In genomic region chr6:83496009-83496752, GRCm38 (mm10) we compare ENCODE assay signal across 11 mouse cellular contexts. TPM values are rescaled to one million over a fixed set of nuclear protein-coding genes. Genes with fewer than 3 reads are reported as not detected.
DNase-seq lines count a peak whose midpoint lies in the region; ATAC-seq and TF ChIP-seq lines count a peak whose summit lies in the region.
"Had no signal": no experiment of that assay in that cellular context is flagged by ENCODE, and none has a peak within 500 bp of the region (broad histone marks: within the 10 kb centered on the region; RNA-seq: fewer than 3 reads in every experiment).

No protein-coding gene starts in this region.

- H3K9ac ChIP-seq in forebrain, embryonic 11.5 days (ENCODE audit: low read length), result no peak overlapping the region
- H3K9ac ChIP-seq in hindbrain, embryonic 11.5 days (ENCODE audit: low read depth, low read length), result no peak overlapping the region
- H3K9ac ChIP-seq: limb, embryonic 12.5 days had no signal

- no peak for DNase-seq in left cerebral cortex, adult 2 months (ENCODE audit: extremely low spot score in 1 of 2, low spot score in 2 of 2)
- no peak for DNase-seq in left cerebral cortex, adult 11 months (ENCODE audit: low spot score)
- DNase-seq in adrenal gland, postnatal 10 days, result peak; percentile 86
- peak; percentile 52 to 60 for DNase-seq in cerebellum, postnatal 36 days
- DNase-seq in lung, postnatal 25 days (ENCODE audit: low spot score), result peak; percentile 38
- no peak for DNase-seq in right cerebral cortex, adult 18-20 months
- no peak for DNase-seq in forebrain, embryonic 11.5 days (ENCODE audit: low spot score)
- DNase-seq in hindbrain, embryonic 11.5 days (ENCODE audit: low spot score), result no peak
- DNase-seq: right cerebral cortex, postnatal 14 days had no signal

- H3K36me3 ChIP-seq in forebrain, embryonic 11.5 days (ENCODE audit: control insufficient read depth, insufficient read depth, low read length), result no peaks in the 10 kb centered on the region
- H3K36me3 ChIP-seq in hindbrain, embryonic 11.5 days (ENCODE audit: control insufficient read depth, insufficient read depth, low read length), result no peaks in the 10 kb centered on the region

- intact Hi-C loops in left cerebral cortex, adult 2 months (cut with DNase I), result loop anchor here (5.0 kb wide), 1 partner anchor 39 kb away; the partner anchor contains the start of gene Tet3

- no peaks in the 10 kb centered on the region for H3K27me3 ChIP-seq in forebrain, embryonic 11.5 days (ENCODE audit: control insufficient read depth, insufficient read depth, low read length)
- no peaks in the 10 kb centered on the region for H3K27me3 ChIP-seq in hindbrain, embryonic 11.5 days (ENCODE audit: control insufficient read depth, insufficient read depth, low read length)
- H3K27me3 ChIP-seq: limb, embryonic 12.5 days had no signal

- no peak overlapping the region for H3K4me3 ChIP-seq in left cerebral cortex, adult 2 months
- H3K4me3 ChIP-seq in forebrain, embryonic 11.5 days (ENCODE audit: low read depth, low read length), result no peak overlapping the region
- H3K4me3 ChIP-seq in hindbrain, embryonic 11.5 days (ENCODE audit: low read depth, low read length), result no peak overlapping the region
- H3K4me3 ChIP-seq: limb, embryonic 12.5 days had no signal

- no peaks in the 10 kb centered on the region for H3K9me3 ChIP-seq in forebrain, embryonic 11.5 days (ENCODE audit: control insufficient read depth, low read length)
- no peaks in the 10 kb centered on the region for H3K9me3 ChIP-seq in hindbrain, embryonic 11.5 days (ENCODE audit: control insufficient read depth, low read length)
- H3K9me3 ChIP-seq: limb, embryonic 12.5 days had no signal

- 93% methylated on average over 9 of the region's 9 CpGs for WGBS in forebrain, embryonic 11.5 days
- 94% methylated on average over 9 of the region's 9 CpGs for WGBS in hindbrain, embryonic 11.5 days

- H3K4me2 ChIP-seq in forebrain, embryonic 11.5 days (ENCODE audit: low read depth, low read length, severe bottlenecking), result no peak overlapping the region
- H3K4me2 ChIP-seq in hindbrain, embryonic 11.5 days (replicated peaks; ENCODE audit: low read depth, low read length), result no peak overlapping the region
- H3K4me2 ChIP-seq: limb, embryonic 12.5 days had no signal

- no peak for ATAC-seq in forebrain, embryonic 11.5 days (replicated peaks; ENCODE audit: low FRiP score)
- no peak for ATAC-seq in hindbrain, embryonic 11.5 days (ENCODE audit: low FRiP score)

- H3K27ac ChIP-seq in left cerebral cortex, adult 2 months, result peak overlapping the region; percentile 20; the same call in 1 of the 2 replicates
- H3K27ac ChIP-seq in forebrain, embryonic 11.5 days (ENCODE audit: low read depth, low read length), result no peak overlapping the region
- H3K27ac ChIP-seq in hindbrain, embryonic 11.5 days (ENCODE audit: low read depth, low read length), result no peak overlapping the region
- H3K27ac ChIP-seq: limb, embryonic 12.5 days had no signal

- H3K4me1 ChIP-seq in forebrain, embryonic 11.5 days (replicated peaks; ENCODE audit: control insufficient read depth, insufficient read depth, low read length), result no peaks in the 10 kb centered on the region
- no peaks in the 10 kb centered on the region for H3K4me1 ChIP-seq in hindbrain, embryonic 11.5 days (replicated peaks; ENCODE audit: control insufficient read depth, insufficient read depth, low read length)
- H3K4me1 ChIP-seq: limb, embryonic 12.5 days had no signal

- TF ChIP-seq CTCF in left cerebral cortex, adult 2 months (IDR thresholded peaks at IDR 0.05), result no peak

RNA-seq across cellular contexts. Expression of gene Dguok, which starts 10.6 kb away (rescaled TPM):
- 10 to 100 TPM; 25.2 to 31.0 TPM for total RNA-seq in left cerebral cortex, adult 2 months (2021)
- total RNA-seq in adrenal gland, postnatal 10 days (2021), result 10 to 100 TPM; 38.0 to 50.0 TPM
- polyA plus RNA-seq in forebrain, embryonic 11.5 days (2014; fragmentation: Nextera tagmentation; extraction: Ambion mirVana), result 57.9 and 60.6 TPM in 2 replicates
- polyA plus RNA-seq in hindbrain, embryonic 11.5 days (2014; fragmentation: Nextera tagmentation; extraction: Ambion mirVana), result 57.0 and 65.7 TPM in 2 replicates

RNA-seq across cellular contexts. Expression of gene Tet3, which starts 37.3 kb away (rescaled TPM):
- total RNA-seq in left cerebral cortex, adult 2 months (2021), result 10 to 100 TPM; 74.6 to 90.0 TPM
- 10 to 100 TPM; 57.4 to 64.4 TPM for total RNA-seq in adrenal gland, postnatal 10 days (2021)
- 49.9 and 56.0 TPM in 2 replicates for polyA plus RNA-seq in forebrain, embryonic 11.5 days (2014; fragmentation: Nextera tagmentation; extraction: Ambion mirVana)
- 45.3 and 55.6 TPM in 2 replicates for polyA plus RNA-seq in hindbrain, embryonic 11.5 days (2014; fragmentation: Nextera tagmentation; extraction: Ambion mirVana)

RNA-seq across cellular contexts. Expression of gene Actg2, which starts 39.9 kb away (rescaled TPM):
- not detected for total RNA-seq in left cerebral cortex, adult 2 months (2021)
- total RNA-seq in adrenal gland, postnatal 10 days (2021), result 1 to 10 TPM; 3.2 to 5.6 TPM
- 2.3 and 3.1 TPM in 2 replicates for polyA plus RNA-seq in forebrain, embryonic 11.5 days (2014; fragmentation: Nextera tagmentation; extraction: Ambion mirVana)
- 1.4 and 2.2 TPM in 2 replicates for polyA plus RNA-seq in hindbrain, embryonic 11.5 days (2014; fragmentation: Nextera tagmentation; extraction: Ambion mirVana)
- total RNA-seq: common myeloid progenitor, adult 5-6 weeks had no signal

Comparison
In these comparisons a context has a peak if more than half of its experiments do, and no peak if none do; other contexts are left out.
1. DNase-seq: peak in adrenal gland, postnatal 10 days (single experiment), cerebellum, postnatal 36 days (2 of 2) and lung, postnatal 25 days (single experiment); none in left cerebral cortex, adult 2 months (0 of 2), left cerebral cortex, adult 11 months (single experiment), right cerebral cortex, adult 18-20 months (single experiment), forebrain, embryonic 11.5 days (single experiment) and hindbrain, embryonic 11.5 days (single experiment).